Mouse (Mus musculus) heart, adult 2 months (tissue): Measurements from ENCODE around the gene Cntn4.

ENCODE experiments used
- CTCF ChIP-seq: fragments of 200-600 bp; IDR thresholded peaks from 2 replicates; pipeline ENCODE4 v1.8.1; 2022; ENCODE audit warnings: antibody characterized with exemption, mild to moderate bottlenecking, moderate library complexity
- EP300 ChIP-seq: fragments of 200-500 bp; IDR thresholded peaks from 2 replicates; pipeline ENCODE4 v1.6.1; 2011; ENCODE audit warnings: low read depth, low read length, control low read depth; ENCODE audit not compliant: insufficient read depth
- POLR2A ChIP-seq: fragments of 200-500 bp; IDR thresholded peaks from 2 replicates; pipeline ENCODE4 v1.6.1; 2011; ENCODE audit warnings: mild to moderate bottlenecking, low read depth, low read length, control low read depth; ENCODE audit not compliant: insufficient read depth

DNA sequence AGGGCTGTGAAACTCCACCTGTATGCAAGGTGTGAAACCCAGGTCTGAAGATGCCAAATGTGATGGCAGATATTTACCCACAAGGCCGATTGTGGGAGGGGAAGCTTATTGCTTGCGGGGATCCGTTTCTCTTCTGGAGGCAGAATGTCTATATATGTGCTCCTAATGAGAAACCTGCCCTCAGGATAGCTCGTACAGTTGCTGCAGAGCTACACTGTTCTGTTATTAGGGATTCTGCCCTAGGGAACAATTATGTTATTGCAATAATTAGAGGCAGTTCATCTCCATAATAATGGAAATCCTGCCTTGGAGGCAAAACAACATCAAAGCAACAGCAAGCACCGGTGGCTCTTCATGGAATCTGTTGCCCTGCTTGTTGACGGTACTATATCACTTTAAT, 884.2 kb downstream of the Cntn4 start:
- TF ChIP-seq POLR2A (no peak), CTCF (no peak), EP300 (no peak)
